Mouse (Mus musculus) embryonic stem cell, embryonic (primary cell): ENCODE measurements at regions not wholly inside any gene's neighbourhood (a gene's known extent, or its start where the extent isn't known, plus 50 kb on each side); places are given as distances from the start of the nearest gene placed in this dataset.

Experiments
- CTCF ChIA-PET, 4 experiments: fragments of 300-600 bp in 2 of 4; fragments of 350-600 bp in 2 of 4; sonication (Branson Sonifier 250); formaldehyde crosslinking; loops; one replicate each; lab custom pipeline; 2022; ENCODE audit warnings: inconsistent platforms in 2 of 4; lab: Charles Lee
- POLR2A ChIA-PET, 4 experiments: fragments of 300-600 bp in 2 of 4; fragments of 350-600 bp in 2 of 4; sonication (Branson Sonifier 250); formaldehyde crosslinking; loops; one replicate each; lab custom pipeline; 2022; ENCODE audit warnings: antibody characterized with exemption in 4 of 4, inconsistent platforms in 1 of 4; lab: Charles Lee

GRCm38 (mm10) chr16:86718982-86719771 is 634.8 kb upstream of the N6amt1 start:
- ChIA-PET CTCF (no interaction called here), POLR2A (interaction anchor here in 1 of 4 experiments (0.6 kb wide), 1 partner anchor 983 kb away, joined by 3 read pairs; no protein-coding TSS in a partner anchor)

GRCm38 (mm10) chr16:86718353-86718752 is 635.6 kb upstream of the N6amt1 start:
- CTCF ChIA-PET, result no interaction called here
- POLR2A ChIA-PET, result no interaction called here

GRCm38 (mm10) chr16:86701700-86702099 is 652.3 kb upstream of the N6amt1 start:
- CTCF ChIA-PET, result no interaction called here
- POLR2A ChIA-PET, result no interaction called here

- ChIA-PET CTCF (no interaction called here), POLR2A (no interaction called here)
These were observed 659.5 kb upstream of the N6amt1 start for GRCm38 (mm10) chr16:86694497-86694896.

GRCm38 (mm10) chr16:86659154-86659553 is 694.8 kb upstream of the N6amt1 start:
- ChIA-PET CTCF (no interaction called here), POLR2A (no interaction called here)

- POLR2A ChIA-PET, result no interaction called here
- CTCF ChIA-PET, result no interaction called here
These were observed 706.7 kb upstream of the N6amt1 start for GRCm38 (mm10) chr16:86647316-86647715.

- ChIA-PET CTCF (no interaction called here), POLR2A (no interaction called here)
These were observed 707.2 kb upstream of the N6amt1 start for GRCm38 (mm10) chr16:86646753-86647152.

GRCm38 (mm10) chr16:86645436-86645835 is 708.5 kb upstream of the N6amt1 start:
- ChIA-PET CTCF (no interaction called here), POLR2A (no interaction called here)

GRCm38 (mm10) chr16:86644912-86645312 is 709.1 kb upstream of the N6amt1 start:
- ChIA-PET POLR2A (no interaction called here), CTCF (no interaction called here)

GRCm38 (mm10) chr16:86604166-86604565 is 702.5 kb upstream of the Adamts5 start:
- POLR2A ChIA-PET, result no interaction called here
- CTCF ChIA-PET, result no interaction called here

GRCm38 (mm10) chr16:86594992-86595391 is 693.4 kb upstream of the Adamts5 start:
- ChIA-PET CTCF (no interaction called here), POLR2A (no interaction called here)

GRCm38 (mm10) chr16:86586044-86586443 is 684.4 kb upstream of the Adamts5 start:
- CTCF ChIA-PET, result no interaction called here
- POLR2A ChIA-PET, result no interaction called here

- CTCF ChIA-PET, result no interaction called here
- POLR2A ChIA-PET, result no interaction called here
These were observed 676.7 kb upstream of the Adamts5 start for GRCm38 (mm10) chr16:86578281-86578680.

GRCm38 (mm10) chr16:86547465-86548043 is 645.9 kb upstream of the Adamts5 start:
- CTCF ChIA-PET, result no interaction called here
- POLR2A ChIA-PET, result no interaction called here

- ChIA-PET CTCF (no interaction called here), POLR2A (no interaction called here)
These were observed 645.3 kb upstream of the Adamts5 start for GRCm38 (mm10) chr16:86546905-86547304.

GRCm38 (mm10) chr16:86544121-86544520 is 642.5 kb upstream of the Adamts5 start:
- POLR2A ChIA-PET, result no interaction called here
- CTCF ChIA-PET, result no interaction called here

- ChIA-PET POLR2A (no interaction called here), CTCF (interaction anchor here in 1 of 4 experiments (0.6 kb wide), 1 partner anchor 222 kb away, joined by 3 read pairs; no protein-coding TSS in a partner anchor)
These were observed 634.9 kb upstream of the Adamts5 start for GRCm38 (mm10) chr16:86536479-86536878.

GRCm38 (mm10) chr16:86524135-86524534 is 622.5 kb upstream of the Adamts5 start:
- ChIA-PET POLR2A (no interaction called here), CTCF (no interaction called here)

- ChIA-PET POLR2A (no interaction called here), CTCF (no interaction called here)
These were observed 615.3 kb upstream of the Adamts5 start for GRCm38 (mm10) chr16:86516935-86517334.

- CTCF ChIA-PET, result no interaction called here
- POLR2A ChIA-PET, result no interaction called here
These were observed 614.5 kb upstream of the Adamts5 start for GRCm38 (mm10) chr16:86516144-86516543.
